Mouse (Mus musculus): ENCODE data around the gene Zyg11a.
"Not testable (repeated sequence)": the region's sequence is repeated elsewhere in the genome, so short reads cannot be mapped to it uniquely, and the experiment has no call there.

The Zyg11a gene

GRCm38 (mm10) chr4:108144880-108145279 lies 73.0 kb downstream of the Zyg11a start, which contains the start of gene Scp2:
Gene Scp2, minus strand, starts transcription at chr4:108144998.
- no peak for DNase-seq (ENCODE audit: low read depth, low spot score)

- no peak for DNase-seq (ENCODE audit: low read depth, low spot score)
Observed at GRCm38 (mm10) chr4:108143778-108144177, 74.1 kb downstream of the Zyg11a start.

- DNase-seq (ENCODE audit: low read depth, low spot score) = not testable (repeated sequence)
Observed at GRCm38 (mm10) chr4:108143178-108143577, 74.7 kb downstream of the Zyg11a start.

GRCm38 (mm10) chr4:108136938-108137337 lies 80.9 kb downstream of the Zyg11a start:
- DNase-seq (ENCODE audit: low read depth, low spot score) = no peak
